Mouse (Mus musculus) lung, postnatal 36 days (tissue): ENCODE data around the gene Itga9.

Experiments
- DNase-seq: peaks from one replicate; pipeline ENCODE4 v3.0.0; 2022; ENCODE audit warnings: mixed read lengths

Gene Itga9

GRCm38 (mm10) chr9:118693256-118693655 is 86.8 kb downstream of the Itga9 start:
- DNase-seq, result peak; percentile 32

- DNase-seq, result no peak
Observed at GRCm38 (mm10) chr9:118694420-118694825, 87.9 kb downstream of the Itga9 start.

DNA sequence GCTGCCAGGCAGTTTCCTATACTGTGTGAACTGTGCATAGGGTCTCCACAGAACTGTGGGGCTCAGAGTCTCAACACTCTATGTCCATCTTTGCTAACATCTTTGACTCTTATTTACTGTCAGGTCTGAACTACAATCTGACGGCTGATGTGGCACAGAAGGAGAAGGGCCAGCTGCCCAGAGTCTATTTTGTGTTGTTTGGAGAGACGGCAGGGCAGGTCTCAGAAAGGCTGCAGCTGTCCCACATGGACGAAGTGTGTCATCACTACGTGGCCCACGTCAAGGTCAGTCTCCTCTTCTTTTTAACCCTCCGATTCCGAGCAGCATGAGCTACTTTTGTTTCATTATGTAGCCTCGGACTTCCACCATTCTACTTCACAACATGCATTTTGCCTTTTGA is 91.7 kb downstream of the Itga9 start:
- peak; percentile 46 for DNase-seq

- DNase-seq, result peak; percentile 80
Observed at GRCm38 (mm10) chr9:118699716-118700115, 93.2 kb downstream of the Itga9 start.

DNA sequence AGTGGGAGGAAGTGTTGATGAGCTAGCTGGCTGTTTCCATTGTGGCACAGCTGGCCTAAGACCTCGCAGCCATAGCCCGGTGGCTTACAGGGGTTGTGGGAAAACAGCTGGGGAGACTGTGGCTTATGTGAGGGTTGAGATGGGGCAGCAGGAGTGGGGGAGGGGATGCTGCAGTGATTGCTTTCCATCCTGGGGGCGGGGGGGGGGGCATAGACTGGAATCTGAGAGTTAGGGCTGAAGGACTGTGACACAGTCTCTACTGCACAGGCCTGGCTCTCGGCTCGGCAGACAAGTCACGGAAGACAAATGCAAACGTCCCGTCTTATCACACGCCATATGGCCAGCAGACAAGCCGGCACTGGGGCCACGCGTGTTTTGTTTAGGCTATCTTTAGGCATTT is 94.4 kb downstream of the Itga9 start:
- DNase-seq, result no peak

DNA sequence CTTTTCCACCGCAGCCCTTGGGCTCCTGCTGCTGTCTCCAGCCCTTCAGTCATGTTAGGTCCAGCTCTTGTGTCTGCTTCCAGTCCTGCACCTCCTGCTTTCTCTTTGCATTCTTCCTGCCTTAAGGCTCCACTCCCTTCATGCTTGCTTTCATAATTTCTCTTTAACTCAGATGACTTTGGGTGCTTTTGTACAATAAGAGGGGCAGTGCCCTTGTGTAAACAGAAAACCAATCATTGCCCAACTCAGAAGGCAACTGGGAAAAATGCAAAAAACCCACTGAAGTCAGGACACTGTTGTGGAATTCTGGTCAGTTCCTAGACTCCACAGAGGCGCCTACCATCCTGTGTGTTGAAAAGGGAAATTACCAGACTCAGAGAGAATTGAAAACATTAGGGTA is 95.3 kb downstream of the Itga9 start:
- DNase-seq, result peak; percentile 20

DNA sequence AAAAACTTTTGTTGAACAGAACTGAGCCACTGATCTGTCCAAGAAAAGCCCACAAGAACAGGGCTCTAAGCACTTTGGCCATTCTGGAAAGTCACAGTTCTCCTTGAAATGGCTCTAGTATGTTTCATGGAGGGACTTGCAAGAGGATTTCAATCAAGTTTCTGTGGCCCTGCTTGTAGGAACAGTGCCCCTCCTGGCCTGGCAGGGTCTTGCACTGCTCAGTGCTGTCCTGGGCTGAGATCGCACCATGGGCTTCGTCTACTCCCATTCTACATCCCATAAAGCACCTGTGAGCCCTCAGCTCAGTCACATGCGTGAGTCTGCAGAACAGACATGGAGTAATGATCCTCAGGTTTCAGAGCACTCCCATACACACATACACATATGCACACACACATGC is 96.7 kb downstream of the Itga9 start:
- no peak for DNase-seq

GRCm38 (mm10) chr9:118705381-118706074 is 99.0 kb downstream of the Itga9 start:
- DNase-seq, result peak; percentile 79

DNA sequence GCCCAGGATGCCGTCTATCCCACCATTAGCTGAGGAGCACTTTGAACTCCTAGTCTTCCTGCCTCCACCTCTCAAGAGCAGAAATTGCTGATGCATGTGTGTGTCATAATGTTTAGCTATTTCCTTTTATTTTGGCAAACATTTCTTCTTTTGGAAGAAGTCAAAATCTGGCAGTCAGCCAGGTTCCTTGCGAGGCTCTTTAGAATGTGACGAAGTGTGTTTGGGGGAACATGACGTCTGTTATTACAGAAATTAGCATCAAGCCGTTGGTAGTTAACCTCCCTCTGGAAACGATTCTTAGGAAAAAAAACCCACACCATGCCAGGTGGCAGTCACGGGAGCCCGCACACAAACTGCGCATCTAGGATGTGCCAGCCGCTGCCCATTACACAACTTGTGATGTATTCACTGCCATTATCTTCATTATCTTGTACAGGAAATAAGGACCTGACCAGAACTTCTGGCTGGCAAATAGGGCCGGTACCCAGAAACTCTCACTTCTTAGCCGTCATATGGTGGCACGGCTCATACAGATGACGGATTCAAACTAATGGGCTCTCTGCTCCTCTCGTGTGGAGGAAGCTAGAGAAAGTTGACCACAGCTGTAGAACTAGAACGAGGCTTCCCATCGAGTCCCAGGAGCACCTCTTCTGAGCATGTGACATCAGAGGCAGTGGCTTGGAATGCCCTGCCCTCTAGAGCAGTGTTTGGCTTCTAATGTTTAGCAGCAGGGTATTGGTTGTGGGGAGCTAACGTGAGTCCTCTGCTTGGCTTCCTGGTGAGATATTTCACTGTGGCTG is 99.9 kb downstream of the Itga9 start:
- DNase-seq, result peak; percentile 65

DNA sequence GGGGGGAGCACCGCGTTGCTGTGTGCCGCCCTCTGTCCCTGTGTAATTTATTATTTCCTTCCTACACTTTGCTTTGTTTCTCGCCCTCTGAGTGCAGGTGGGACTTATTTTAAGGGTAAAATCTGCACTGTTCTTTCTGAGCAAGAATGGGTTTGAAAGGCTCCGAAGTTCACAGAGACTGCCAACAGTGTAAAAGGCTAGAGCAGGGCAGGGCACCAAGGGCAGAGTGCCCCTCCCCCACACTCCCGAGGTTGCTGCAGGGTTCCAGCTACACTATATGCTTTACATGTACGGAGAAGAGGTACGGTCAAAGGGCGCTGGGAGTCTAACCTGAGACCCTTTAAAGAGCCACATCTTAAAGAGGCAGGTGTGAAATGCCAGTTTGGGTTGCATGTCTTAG is 104.1 kb downstream of the Itga9 start:
- no peak for DNase-seq

DNA sequence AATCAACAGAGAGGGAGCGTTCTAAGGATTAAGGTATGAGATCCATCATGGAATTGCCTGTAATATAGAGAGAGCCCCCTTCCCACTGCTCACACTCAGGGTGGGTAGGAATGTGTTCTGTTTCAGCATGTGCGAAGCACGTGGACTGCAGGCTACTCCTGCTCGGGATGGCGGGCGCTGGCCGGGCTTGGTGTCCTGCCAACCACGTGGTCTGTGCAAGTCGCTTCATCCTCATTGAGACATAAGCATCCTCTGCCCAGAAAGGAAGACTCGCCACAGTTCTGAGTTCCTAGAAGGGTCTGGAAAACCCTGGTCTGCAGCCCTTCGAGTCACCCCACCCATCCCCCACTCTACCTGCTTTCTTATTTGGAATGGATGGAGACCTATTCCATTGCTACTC is 105.3 kb downstream of the Itga9 start:
- no peak for DNase-seq

- no peak for DNase-seq
Observed at GRCm38 (mm10) chr9:118713515-118713914, 107.0 kb downstream of the Itga9 start.

DNA sequence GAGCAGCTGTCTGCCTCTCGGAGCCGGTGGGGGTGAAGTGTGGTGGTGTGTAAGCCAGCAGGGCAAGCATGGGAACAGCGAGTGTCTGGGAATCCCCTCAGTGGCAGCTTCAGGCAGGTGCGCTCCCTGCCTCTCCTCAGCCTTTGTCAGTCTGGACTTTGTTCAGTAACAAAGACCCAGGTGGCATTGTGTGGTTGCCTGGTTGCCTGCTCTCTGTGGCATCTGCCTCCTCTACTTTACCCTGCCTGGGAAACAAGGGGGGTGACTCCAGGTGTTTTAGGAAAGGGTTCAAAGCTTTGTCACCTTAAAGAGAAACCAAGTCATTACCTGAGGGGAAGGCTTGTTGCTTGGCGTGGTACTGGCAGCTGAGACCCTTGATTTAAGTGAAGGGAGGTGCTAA is 108.0 kb downstream of the Itga9 start:
- DNase-seq, result no peak

DNA sequence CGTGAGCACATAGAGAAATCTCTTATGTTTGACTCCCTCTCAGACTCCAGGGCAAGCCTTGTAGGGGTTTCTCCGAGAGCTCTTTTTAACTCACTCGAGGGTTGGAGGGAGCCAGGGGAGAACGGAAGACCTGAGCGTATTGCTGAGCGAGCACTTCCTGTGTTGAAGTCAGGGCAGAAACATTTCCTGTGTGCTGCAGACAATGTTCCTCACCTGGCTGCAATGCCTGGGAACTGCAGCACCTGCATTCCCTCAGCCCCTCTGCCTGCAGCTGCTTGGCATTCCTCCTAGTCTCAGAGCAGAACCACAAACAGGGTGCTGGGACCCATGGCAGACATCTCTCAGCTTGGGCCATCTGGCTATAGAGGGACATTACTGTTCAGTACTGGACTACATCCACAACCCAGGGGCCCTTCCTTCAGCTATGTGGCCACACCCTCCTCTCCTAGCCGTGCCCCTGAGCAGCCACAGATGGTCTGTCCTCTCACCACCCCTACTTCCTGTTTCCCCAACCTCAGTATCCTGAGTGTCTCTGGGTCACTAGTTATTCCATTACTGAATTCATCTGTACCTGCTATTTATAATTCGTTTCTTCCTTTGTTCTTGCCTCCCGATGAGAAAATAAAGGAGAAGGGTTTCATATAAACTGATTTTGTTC is 109.6 kb downstream of the Itga9 start:
- DNase-seq, result no peak

DNA sequence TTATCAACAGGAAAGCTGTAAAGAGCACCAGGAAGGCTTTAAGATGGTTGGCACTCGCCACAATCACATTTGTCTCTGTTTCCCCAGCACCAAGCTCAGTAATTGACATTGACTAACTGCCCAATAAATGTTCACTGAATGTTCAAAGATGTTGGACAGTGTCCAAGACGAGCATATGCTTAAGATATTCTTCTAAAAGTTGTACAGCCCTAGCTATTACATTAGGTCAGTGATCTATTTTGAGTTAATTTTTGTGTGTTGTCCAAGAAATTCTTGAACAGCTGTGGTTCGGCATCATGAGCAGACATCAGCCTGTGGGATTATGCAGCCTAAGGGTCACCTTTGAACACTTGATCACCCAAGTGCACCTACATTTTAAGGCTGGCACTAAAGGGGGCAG is 110.9 kb downstream of the Itga9 start:
- no peak for DNase-seq

DNA sequence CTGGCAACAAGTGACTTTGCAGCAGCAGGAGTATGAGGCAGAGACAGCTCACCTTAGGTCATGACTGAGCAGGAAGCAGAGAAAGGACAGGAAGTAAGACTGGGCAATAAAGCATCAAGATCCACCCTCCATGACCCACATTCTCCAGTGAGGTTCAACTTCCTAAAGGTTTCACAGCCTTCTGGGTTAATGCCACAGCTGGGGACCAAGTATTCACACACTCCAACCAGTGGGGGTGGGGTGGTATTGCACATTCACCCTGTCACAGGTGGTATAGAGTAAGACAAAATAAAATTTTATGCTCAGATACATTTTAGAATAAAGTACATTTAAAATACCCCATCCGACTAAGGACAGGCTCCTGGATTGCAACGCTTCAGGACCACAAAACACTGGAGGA is 112.0 kb downstream of the Itga9 start:
- no peak for DNase-seq

DNA sequence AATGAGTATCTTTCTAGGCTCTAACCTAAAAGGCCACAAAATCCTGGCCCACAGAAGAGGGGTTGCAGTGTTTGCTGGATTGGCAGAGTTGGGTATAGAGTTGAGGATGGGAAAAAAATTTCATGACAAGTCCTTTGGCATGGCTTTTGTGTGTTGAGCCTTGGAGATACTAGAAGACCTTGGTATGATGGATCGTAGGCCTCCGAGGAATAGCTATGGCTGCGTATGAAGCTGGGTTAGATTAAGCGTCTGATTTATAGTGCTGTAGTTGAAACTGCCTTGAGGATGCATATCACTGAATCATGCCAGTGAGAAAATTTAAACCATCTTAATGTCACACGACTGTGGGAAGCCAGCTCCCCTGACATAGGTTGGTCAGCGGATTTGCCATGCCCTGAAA is 114.6 kb downstream of the Itga9 start:
- DNase-seq, result no peak

DNA sequence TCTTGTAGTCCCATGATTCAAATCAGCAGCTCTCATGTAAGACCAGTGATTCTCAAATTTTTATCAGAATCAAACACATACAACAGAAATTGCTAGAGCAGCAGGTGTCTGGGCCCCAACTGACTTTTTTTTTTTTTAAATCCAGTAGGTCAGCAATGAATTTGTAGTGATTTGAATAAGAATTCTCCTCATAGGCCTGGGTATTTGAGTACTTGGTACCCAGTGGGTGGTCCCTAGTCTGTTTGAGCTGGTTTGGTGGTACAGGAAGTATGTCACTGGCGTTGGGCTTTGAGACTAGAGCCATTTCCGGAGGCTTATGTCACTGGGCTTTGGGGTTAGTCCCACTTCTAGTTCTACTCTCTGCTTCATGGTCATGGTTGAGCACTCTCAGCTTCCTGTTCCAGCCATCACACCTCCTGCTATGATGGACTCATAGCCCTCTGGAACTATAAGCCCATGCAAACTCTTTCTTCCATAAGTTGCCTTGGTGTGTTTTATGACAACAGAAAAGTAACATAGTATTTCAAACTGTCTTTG is 116.4 kb downstream of the Itga9 start:
- DNase-seq, result no peak

- no peak for DNase-seq
Observed at GRCm38 (mm10) chr9:118725128-118725527, 118.6 kb downstream of the Itga9 start.

DNA sequence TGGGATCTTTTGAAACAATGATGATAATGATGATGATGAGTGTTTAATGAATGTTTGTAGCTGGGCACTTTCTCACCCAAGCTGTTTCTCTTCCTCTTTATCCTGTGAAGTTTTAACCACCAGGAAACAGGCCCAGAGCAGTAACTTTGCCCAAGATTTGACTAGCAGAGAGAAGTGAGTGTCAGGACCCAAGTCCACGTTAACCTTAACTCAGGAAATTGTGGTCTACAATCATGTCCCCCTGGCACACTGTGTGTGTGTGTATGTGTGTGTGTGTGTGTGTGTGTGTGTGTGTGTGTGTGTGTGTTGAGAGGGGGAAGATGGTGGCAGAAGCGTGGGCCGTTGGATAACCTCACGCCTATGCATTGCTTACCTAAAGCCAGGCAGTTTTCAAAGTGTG is 120.1 kb downstream of the Itga9 start:
- no peak for DNase-seq

- DNase-seq, result no peak
Observed at GRCm38 (mm10) chr9:118728296-118728695, 121.8 kb downstream of the Itga9 start.

GRCm38 (mm10) chr9:118728987-118729386 is 122.5 kb downstream of the Itga9 start:
- DNase-seq, result no peak

DNA sequence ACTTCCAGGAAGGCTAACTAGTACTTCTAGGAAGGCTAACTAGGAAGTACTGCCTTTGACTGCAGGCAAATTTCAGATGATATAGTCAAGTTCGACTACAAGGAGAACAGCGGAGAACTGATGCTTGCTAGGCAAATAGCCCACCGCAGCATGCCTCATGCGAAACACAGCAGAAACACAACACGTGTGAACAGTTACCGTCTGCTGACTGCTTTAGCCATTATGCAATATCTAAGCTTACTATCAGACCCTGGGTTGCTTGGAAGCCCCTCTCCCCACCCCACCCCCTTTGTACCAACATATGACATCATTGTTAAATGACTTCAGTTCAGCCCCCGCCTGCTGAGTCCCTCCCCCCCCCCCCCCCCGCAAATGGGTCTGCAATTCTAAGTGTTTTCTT is 123.7 kb downstream of the Itga9 start:
- no peak for DNase-seq
